Mouse (Mus musculus) testis, adult 2 months (tissue): ENCODE results near the gene Actn1.

ENCODE experiments used
- CTCF ChIP-seq: fragments of 200-500 bp; IDR thresholded peaks from 2 replicates; pipeline ENCODE4 v1.5.1; 2012; ENCODE audit warnings: low read depth, mild to moderate bottlenecking, inconsistent platforms, low read length, moderate library complexity; ENCODE audit not compliant: control insufficient read depth, insufficient read depth, insufficient replicate concordance
- POLR2A ChIP-seq: fragments of 200-500 bp; IDR thresholded peaks from 2 replicates; pipeline ENCODE4 v1.6.1; 2012; ENCODE audit warnings: low read depth, mild to moderate bottlenecking, inconsistent platforms, low read length, moderate library complexity; ENCODE audit not compliant: control insufficient read depth

DNA sequence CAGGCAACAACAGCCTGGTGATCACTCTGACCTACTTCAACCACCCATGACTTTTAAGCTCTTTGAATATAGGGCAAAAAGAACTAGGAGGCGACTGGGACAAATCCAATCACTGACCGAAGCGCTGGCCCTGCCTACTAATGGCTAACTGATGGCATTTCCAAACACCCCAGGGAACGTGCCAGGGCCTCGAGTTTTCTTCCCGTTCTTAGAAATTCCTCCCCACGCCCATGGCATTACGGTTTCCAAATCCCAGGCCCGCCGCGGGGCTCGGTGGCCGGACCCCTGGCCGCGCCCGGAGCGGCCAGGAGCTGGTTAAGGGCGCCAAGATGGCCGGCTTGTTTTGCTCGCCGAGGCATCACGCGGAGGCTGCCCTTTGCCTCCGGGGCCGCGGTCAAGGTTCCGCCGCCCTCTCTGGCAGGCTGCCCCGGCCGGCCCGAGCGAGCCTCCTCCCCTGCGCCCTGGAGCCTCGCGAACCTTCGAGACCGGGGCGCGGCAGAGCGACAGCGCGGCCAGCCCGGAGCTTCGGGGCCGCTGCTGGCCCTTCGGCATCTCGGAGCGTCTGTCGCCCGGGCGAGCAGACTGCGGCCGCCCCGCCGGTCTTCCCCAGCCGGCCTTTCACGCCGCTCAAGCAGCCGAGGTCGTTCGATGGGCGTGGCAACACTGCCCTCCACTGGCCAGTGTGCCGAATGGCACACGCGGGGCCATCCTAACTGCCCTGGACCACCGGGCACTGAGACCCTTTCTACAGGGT lies 127.7 kb downstream of the Actn1 start:
- TF ChIP-seq POLR2A (peak; percentile 56; the same call in 1 of the 2 replicates), CTCF (peak; percentile 97)
